Mouse (Mus musculus) liver (tissue): ENCODE results near the gene Tceal3.
"Not testable (repeated sequence)": the region's sequence is repeated elsewhere in the genome, so short reads cannot be mapped to it uniquely, and the experiment has no call there.

Experiments
- DNase-seq: peaks from one replicate; pipeline ENCODE4 v3.0.0-alpha.2; 2020; ENCODE audit warnings: mixed read lengths

Gene Tceal3

DNA sequence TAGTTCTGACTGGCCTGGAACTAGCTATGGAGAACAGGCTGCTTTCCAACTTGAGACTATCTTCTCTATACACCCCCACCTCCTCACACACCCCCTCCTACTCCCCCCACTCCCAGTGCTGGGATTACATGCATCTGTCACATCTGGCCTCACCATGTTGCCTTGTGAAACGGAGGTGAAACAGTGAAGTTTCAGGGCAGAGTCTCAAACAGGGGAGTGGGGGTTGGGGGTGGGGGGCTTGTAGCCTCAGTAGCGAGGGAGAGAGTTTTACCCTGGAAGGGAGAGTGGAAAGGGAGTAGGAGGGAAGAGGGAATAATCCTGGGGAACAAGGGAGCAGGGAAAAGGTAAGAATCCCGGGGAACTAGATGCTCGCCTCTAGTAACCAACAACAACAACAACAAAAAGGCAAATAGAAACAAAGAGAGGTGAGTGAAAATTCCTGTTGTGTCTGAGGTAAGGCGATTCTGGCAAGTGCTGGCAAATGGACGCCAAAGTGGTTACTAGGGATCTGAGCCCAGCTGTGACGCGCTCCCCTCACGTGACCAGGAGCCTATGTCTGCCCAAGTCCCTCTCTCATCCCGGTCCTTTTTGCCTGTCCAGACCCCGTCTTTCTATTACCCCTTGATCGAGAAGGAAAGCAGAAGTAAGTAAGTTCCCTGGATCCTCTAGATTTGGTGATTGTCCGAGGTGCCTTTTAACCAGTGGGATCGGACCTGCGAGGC, 117.0 kb downstream of the Tceal3 start, which contains the start of gene Tceal1:
TSS of gene Tceal1 (plus strand) at position 537 of the 722 bp plus-strand sequence.
- DNase-seq = peak; percentile 14

DNA sequence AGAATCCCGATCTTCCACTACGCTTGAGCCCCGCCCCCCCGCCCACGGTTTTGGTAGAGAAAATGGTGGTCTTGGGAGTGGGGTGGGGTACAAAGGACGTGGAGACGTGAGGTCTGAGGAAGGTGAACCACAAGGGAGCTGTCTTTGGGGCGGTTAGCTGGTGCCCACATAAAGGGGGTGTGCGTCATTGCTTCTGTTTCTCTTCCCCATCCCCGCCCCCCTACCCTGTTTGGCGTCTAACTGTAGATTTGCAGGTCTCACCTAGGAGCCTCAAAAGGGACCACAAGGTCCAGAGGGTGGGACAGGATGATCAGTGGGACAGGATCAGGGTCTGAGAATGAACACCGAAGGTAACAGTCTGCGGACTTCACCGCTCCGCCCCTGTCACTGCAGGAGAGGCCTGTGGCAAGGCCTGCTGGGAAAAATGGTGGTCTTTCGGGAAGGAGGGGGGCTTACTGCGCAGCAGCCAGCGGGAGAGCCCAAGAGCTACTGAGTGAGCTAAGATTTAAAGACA, 117.6 kb downstream of the Tceal3 start:
- DNase-seq = peak; percentile 19

DNA sequence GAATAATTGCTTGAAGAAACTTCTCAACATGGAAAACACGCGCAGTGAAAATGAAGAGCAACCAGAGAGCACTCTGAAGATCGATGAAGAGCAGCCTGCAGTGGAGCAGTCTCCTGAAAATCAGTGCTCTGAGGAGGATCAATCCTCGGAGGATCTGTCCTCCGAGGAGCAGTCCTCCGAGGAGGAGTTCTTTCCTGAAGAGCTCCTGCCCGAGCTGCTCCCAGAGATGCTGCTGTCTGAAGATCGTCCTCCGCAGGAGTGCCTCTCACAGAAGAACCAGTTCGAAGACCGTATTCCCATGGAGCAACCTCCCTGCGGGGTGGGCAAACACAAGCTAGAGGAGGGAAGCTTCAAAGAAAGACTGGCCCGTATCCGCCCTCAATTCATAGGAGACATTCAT, 118.1 kb downstream of the Tceal3 start:
- DNase-seq = no peak

DNA sequence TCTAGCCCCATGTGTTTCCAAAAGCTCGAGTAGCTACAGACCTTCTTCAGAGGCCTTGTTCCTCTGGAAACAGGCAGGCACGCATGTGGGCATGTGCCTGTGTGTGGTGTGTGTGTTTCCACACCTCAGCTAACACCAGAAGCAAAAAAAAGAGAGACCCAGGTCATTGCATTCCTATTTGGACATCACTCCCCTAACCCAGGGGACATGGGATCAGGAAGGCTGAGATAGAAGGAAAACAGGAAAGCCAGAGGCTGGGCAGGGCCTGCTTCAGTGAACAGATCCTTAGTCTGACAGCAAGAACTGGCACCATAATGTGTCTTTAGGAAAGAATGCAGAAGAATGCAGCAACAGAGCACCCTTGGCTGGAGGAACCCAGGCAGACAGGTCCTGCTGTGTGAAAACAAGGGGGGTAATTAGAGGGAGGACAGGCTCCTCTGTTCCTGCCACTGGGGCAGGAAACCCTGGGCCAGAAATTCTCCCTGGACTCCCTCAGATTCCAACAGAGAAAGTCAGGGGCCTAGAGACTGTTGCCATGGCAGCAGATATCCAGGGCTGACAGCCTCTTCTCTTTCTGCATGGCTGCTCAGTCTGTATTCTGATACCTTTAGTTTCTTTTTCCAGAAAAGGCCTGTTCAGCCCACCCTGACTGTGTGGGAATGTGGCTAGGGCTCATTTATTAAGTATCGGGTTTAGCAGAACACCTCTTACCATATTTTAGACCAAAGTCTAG, 124.3 kb downstream of the Tceal3 start:
- DNase-seq = not testable (repeated sequence)
